In genomic region chr1:81744524-81744923, GRCm38 (mm10) we compare ENCODE assay signal across 8 mouse cellular contexts.
DNase-seq lines count a peak whose midpoint lies in the region; ATAC-seq lines count a peak whose summit lies in the region.

No protein-coding gene starts in this region.

- H3K27ac ChIP-seq in heart, embryonic 11.5 days (ENCODE audit: low read depth, low read length) = peak overlapping the region; percentile 35; the same call in 1 of the 2 replicates
- H3K27ac ChIP-seq in midbrain, embryonic 10.5 days (replicated peaks) = 0 out of 2 replicates have a peak overlapping the region, but pooled peaks have one; percentile 28
- H3K27ac ChIP-seq in stomach, embryonic 15.5 days = no peak overlapping the region

- peaks cover 9% of the 10 kb centered on the region for H3K4me1 ChIP-seq in heart, embryonic 11.5 days (ENCODE audit: control insufficient read depth, insufficient read depth, low read length)
- H3K4me1 ChIP-seq in midbrain, embryonic 10.5 days = peaks cover 14% of the 10 kb centered on the region
- no peaks in the 10 kb centered on the region; the same call in 1 of the 2 replicates for H3K4me1 ChIP-seq in stomach, embryonic 15.5 days

- 36% methylated on average over 8 of the region's 8 CpGs for WGBS in heart, embryonic 11.5 days (ENCODE audit: insufficient replicate concordance)
- 57% methylated on average over 8 of the region's 8 CpGs for WGBS in midbrain, embryonic 10.5 days
- 27% methylated on average over 8 of the region's 8 CpGs for WGBS in stomach, embryonic 15.5 days

- peak; percentile 25 for DNase-seq in gastrocnemius, adult 18-20 months (ENCODE audit: low spot score)
- DNase-seq in gastrocnemius, postnatal 36 days = no peak
- DNase-seq in embryo, embryonic 10.5 days (ENCODE audit: low spot score) = peak; percentile 83
- peak; percentile 77 for DNase-seq in kidney, postnatal 14 days
- DNase-seq in midbrain, embryonic 10.5 days (ENCODE audit: low spot score) = peak; percentile 20
- DNase-seq in thymus, postnatal 10 days (ENCODE audit: low spot score in 2 of 2) = no peak

- no peak overlapping the region for H3K4me2 ChIP-seq in heart, embryonic 11.5 days
- H3K4me2 ChIP-seq in stomach, embryonic 15.5 days = no peak overlapping the region

- no peaks in the 10 kb centered on the region for H3K36me3 ChIP-seq in heart, embryonic 11.5 days (ENCODE audit: control insufficient read depth, insufficient read depth, low read length)
- no peaks in the 10 kb centered on the region for H3K36me3 ChIP-seq in midbrain, embryonic 10.5 days
- H3K36me3 ChIP-seq in stomach, embryonic 15.5 days = no peaks in the 10 kb centered on the region

- H3K9ac ChIP-seq in heart, embryonic 11.5 days (ENCODE audit: low read depth, low read length) = no peak overlapping the region
- H3K9ac ChIP-seq in stomach, embryonic 15.5 days = no peak overlapping the region

- H3K9me3 ChIP-seq in heart, embryonic 11.5 days (replicated peaks; ENCODE audit: control insufficient read depth, low read length) = no peaks in the 10 kb centered on the region
- no peaks in the 10 kb centered on the region for H3K9me3 ChIP-seq in midbrain, embryonic 10.5 days (replicated peaks)
- H3K9me3 ChIP-seq in stomach, embryonic 15.5 days = no peaks in the 10 kb centered on the region

- intact Hi-C loops in gastrocnemius, postnatal 36 days (cut with DNase I) = no loop called here

- peak; percentile 65; the same call in 1 of the 2 replicates for ATAC-seq in heart, embryonic 11.5 days (replicated peaks; ENCODE audit: insufficient number of reproducible peaks, low FRiP score, low TSS enrichment)
- ATAC-seq in stomach, embryonic 15.5 days (ENCODE audit: insufficient read depth, low FRiP score, low read depth) = peak; percentile 79

- H3K4me3 ChIP-seq in heart, embryonic 11.5 days (ENCODE audit: low read depth, low read length) = no peak overlapping the region
- H3K4me3 ChIP-seq in midbrain, embryonic 10.5 days = no peak overlapping the region
- no peak overlapping the region for H3K4me3 ChIP-seq in stomach, embryonic 15.5 days (replicated peaks)

- H3K27me3 ChIP-seq in heart, embryonic 11.5 days (ENCODE audit: control insufficient read depth, insufficient read depth, low read length) = no peaks in the 10 kb centered on the region
- no peaks in the 10 kb centered on the region for H3K27me3 ChIP-seq in midbrain, embryonic 10.5 days (ENCODE audit: low read depth, poor library complexity, severe bottlenecking)
- H3K27me3 ChIP-seq in stomach, embryonic 15.5 days (replicated peaks) = no peaks in the 10 kb centered on the region

Comparison
In these comparisons a context has a peak if more than half of its experiments do, and no peak if none do; other contexts are left out.
1. DNase-seq: peak in gastrocnemius, adult 18-20 months (single experiment), embryo, embryonic 10.5 days (single experiment), kidney, postnatal 14 days (single experiment) and midbrain, embryonic 10.5 days (single experiment); none in gastrocnemius, postnatal 36 days (0 of 2) and thymus, postnatal 10 days (0 of 2).